Mouse (Mus musculus): Measurements from ENCODE around the gene A930018P22Rik. TPM values are rescaled to one million over a fixed set of nuclear protein-coding genes. Genes with fewer than 3 reads are reported as not detected.

Gene A930018P22Rik
- polyA plus RNA-seq, 1 experiment from 2014 or later, result 0.24 TPM

DNA sequence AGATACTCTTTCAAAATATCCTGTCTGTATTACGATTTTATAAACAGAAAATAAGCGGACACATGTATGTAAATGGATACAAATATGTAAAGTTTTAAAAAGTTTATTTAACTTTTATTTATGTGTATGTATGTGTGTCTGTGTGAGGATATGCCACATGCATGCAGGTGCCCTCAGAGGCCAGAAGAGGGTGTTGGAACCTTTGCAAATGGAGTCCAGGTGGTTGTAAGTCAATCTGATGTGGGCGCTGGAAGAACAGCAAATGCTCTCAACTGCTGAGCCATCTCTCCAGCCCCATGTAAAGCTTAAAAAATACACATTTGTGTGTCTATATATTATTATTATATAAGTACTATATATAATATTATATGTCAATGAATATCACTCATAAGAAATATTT lies 50.9 kb downstream of the A930018P22Rik start:
- WGBS, result 95% methylated on average over 3 of the region's 3 CpGs
- H3K36me3 ChIP-seq, result no peaks in the 10 kb centered on the region
- peaks cover 11% of the 10 kb centered on the region; the same call in 1 of the 2 replicates for H3K4me1 ChIP-seq
- no peak overlapping the region for H3K27ac ChIP-seq
- H3K9me3 ChIP-seq, result no peaks in the 10 kb centered on the region
- H3K9ac ChIP-seq, result no peak overlapping the region
- no peak overlapping the region for H3K4me3 ChIP-seq
- no peak overlapping the region for H3K4me2 ChIP-seq (replicated peaks)
- ATAC-seq (ENCODE audit: low FRiP score, low read depth), result no peak
- no peaks in the 10 kb centered on the region for H3K27me3 ChIP-seq (replicated peaks)

Other genes with a start within 250 kb of the A930018P22Rik start
- 44.2 and 46.3 TPM in 2 replicates for gene Lmo2, start 164.8 kb upstream of the A930018P22Rik start, polyA plus RNA-seq (2016; fragmentation: Nextera tagmentation; extraction: Ambion mirVana)
- gene Fbxo3, start 95.0 kb upstream of the A930018P22Rik start, polyA plus RNA-seq (2016; fragmentation: Nextera tagmentation; extraction: Ambion mirVana), result 53.7 and 57.6 TPM in 2 replicates
- 2.2 and 2.7 TPM in 2 replicates for gene 4931422A03Rik, start 94.4 kb upstream of the A930018P22Rik start, polyA plus RNA-seq (2016; fragmentation: Nextera tagmentation; extraction: Ambion mirVana)
- not detected in 2 replicates for gene Gm10912, start 56.9 kb upstream of the A930018P22Rik start, polyA plus RNA-seq (2016; fragmentation: Nextera tagmentation; extraction: Ambion mirVana)
- not detected in 2 replicates for gene Gm10799, start 54.2 kb upstream of the A930018P22Rik start, polyA plus RNA-seq (2016; fragmentation: Nextera tagmentation; extraction: Ambion mirVana)
- gene Cd59b, start 52.9 kb upstream of the A930018P22Rik start, polyA plus RNA-seq (2016; fragmentation: Nextera tagmentation; extraction: Ambion mirVana), result 2.6 TPM in 2 replicates
- gene Cd59a, start 27.0 kb upstream of the A930018P22Rik start, polyA plus RNA-seq (2016; fragmentation: Nextera tagmentation; extraction: Ambion mirVana), result 22.0 and 22.4 TPM in 2 replicates

Measured in neural tube, embryonic 12.5 days (tissue).